Mouse (Mus musculus) Patski (cell line): ENCODE measurements around the gene Mfrp. TPM values are rescaled to one million over a fixed set of nuclear protein-coding genes. Genes with fewer than 3 reads are reported as not detected.

Experiments used
- ATAC-seq: fragments of 100-300 bp; one replicate; pipeline ENCODE4 v1.8.0; 2021
- CTCF ChIA-PET: fragments of 350-600 bp; sonication (Branson Sonifier 250); formaldehyde crosslinking; loops from one replicate; lab custom pipeline; 2022; ENCODE audit warnings: inconsistent platforms; lab: Charles Lee
- POLR2A ChIA-PET: fragments of 350-600 bp; sonication (Branson Sonifier 250); formaldehyde crosslinking; loops from one replicate; lab custom pipeline; 2022; ENCODE audit warnings: antibody characterized with exemption, inconsistent platforms; lab: Charles Lee
- DNase-seq: peaks from one replicate; pipeline ENCODE4 v3.0.0-alpha.2; 2011; ENCODE audit warnings: low read depth, low spot score
- H3K27me3 ChIP-seq: fragments of 371-371 bp; one replicate; pipeline ENCODE4 v1.5.1; 2021
- CTCF ChIP-seq: fragments of 100-300 bp; IDR thresholded peaks from one replicate; pipeline ENCODE4 v1.5.1; 2021
- in situ Hi-C: fragments of 300-500 bp; cut with MboI; formaldehyde crosslinking; loops from 3 replicates; pipeline ENCODE4 v1.11.1; 2018; ENCODE audit warnings: low pct_unique_long_range_greater_than_20kb, mixed read lengths
- polyA plus RNA-seq: library from polyadenylated mRNA; unstranded; gene quantifications from one replicate; pipeline ENCODE4 v1.2.3, GENCODE M21; 2021

Mfrp gene
- polyA plus RNA-seq: 0.12 TPM

DNA sequence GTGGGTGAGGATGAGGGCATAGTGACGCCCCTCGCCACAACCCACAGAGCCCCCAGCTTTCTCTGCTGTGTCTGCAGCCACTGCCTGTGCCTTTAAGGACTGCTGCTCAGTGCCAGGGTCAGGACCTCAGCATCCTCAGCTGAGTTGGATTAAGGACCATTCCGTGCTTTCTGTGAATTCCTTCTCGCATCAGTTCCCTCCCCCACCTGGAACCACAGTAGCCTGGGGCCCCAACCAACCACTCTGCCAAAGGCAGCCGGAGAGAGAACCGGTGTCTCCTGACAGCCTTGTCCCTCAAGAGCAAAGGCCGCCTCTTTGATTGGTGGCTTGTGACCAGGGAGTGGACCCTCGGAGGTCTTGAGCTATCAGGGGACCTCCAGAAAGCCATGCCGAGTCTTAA is at the start of gene Mfrp:
Gene Mfrp (plus strand): TSS at position 240 of the 400 bp plus-strand sequence.
- CTCF ChIA-PET: no interaction called here

DNA sequence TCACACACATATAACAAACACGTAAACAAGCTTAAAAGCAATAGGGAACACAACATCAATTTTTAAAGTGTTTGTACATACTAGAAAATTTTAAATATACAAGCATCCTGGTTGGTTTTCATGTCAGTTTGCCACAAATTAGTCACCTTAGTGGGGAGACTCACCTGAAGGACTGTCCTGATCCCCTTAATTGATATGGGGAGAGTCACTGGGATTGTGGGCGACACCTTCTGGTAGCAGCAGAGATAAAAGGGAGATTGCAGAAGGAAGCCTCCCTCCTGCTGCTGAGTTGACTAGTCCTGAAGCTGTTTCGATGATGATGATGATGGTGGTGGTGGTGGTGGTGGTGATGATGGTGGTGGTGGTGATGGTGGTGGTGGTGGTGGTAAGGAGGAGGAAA is 48.7 kb upstream of the Mfrp start:
- DNase-seq: no peak
- peaks cover 10% of the 10 kb centered on the region for H3K27me3 ChIP-seq
- POLR2A ChIA-PET: no interaction called here
- no peak for TF ChIP-seq CTCF
- ATAC-seq: no peak
- in situ Hi-C loops: no loop called here
- CTCF ChIA-PET: interaction anchor here (1.5 to 2.4 kb wide), 2 partner anchors 10 to 68 kb away, joined by 3 to 6 read pairs; no protein-coding TSS in a partner anchor

More for the DNA sequence above, at the start of gene Mfrp:
- TF ChIP-seq CTCF: no peak
- no peaks in the 10 kb centered on the region for H3K27me3 ChIP-seq
- no peak for DNase-seq
- POLR2A ChIA-PET: no interaction called here
- in situ Hi-C loops: no loop called here
- ATAC-seq: no peak

DNA sequence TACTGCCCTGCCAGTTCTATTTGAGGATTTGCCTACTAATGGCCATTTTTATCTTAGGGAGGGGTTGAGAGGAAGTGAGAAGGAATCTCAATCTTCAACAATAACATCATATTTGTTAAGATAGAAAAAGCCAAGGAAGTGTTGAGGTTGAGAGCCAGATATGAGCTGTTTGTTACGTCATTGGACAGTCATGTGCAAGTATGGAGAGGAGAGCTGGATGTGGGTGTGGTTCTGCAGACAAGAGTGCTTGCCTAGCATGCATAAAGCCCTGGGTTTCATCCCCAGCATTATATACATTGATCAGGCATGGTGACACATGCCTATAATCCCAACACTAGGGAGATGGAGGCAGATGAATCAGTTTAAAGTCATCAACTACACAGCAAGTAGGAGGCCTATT is 47.6 kb upstream of the Mfrp start:
- peaks cover 10% of the 10 kb centered on the region for H3K27me3 ChIP-seq
- CTCF ChIA-PET: interaction anchor here (1.0 to 2.4 kb wide), 3 partner anchors 9 to 69 kb away, joined by 3 to 6 read pairs (median 3); no protein-coding TSS in a partner anchor
- no peak for ATAC-seq

DNA sequence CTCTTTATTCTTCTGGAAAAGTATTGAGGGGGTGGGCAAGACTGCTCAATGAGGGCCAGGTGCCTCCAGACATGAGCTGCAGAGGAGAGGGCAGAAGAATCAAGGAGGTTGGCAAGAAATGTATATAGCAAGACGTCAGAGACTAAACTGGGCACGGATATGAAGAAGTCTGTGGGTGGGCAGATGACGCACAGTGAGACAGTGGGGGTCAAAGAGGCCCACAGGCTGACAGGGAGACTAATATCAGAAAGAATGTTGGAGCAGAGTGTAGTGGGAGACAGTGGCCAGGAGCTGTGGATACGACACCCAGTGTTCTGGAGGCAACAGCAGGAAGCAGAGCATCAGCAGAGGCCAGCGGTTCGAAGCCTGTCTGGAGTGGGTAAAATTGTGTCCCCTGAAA is 42.9 kb upstream of the Mfrp start:
- in situ Hi-C loops: no loop called here
- no peak for TF ChIP-seq CTCF
- POLR2A ChIA-PET: no interaction called here
- H3K27me3 ChIP-seq: peaks cover 10% of the 10 kb centered on the region
- ATAC-seq (no peak), DNase-seq (no peak)
- CTCF ChIA-PET: interaction anchor here (1.5 kb wide), 1 partner anchor 8 kb away, joined by 4 read pairs; no protein-coding TSS in a partner anchor

More for the DNA sequence above, 47.6 kb upstream of the Mfrp start:
- POLR2A ChIA-PET: no interaction called here
- in situ Hi-C loops: no loop called here
- no peak for DNase-seq
- TF ChIP-seq CTCF: no peak

DNA sequence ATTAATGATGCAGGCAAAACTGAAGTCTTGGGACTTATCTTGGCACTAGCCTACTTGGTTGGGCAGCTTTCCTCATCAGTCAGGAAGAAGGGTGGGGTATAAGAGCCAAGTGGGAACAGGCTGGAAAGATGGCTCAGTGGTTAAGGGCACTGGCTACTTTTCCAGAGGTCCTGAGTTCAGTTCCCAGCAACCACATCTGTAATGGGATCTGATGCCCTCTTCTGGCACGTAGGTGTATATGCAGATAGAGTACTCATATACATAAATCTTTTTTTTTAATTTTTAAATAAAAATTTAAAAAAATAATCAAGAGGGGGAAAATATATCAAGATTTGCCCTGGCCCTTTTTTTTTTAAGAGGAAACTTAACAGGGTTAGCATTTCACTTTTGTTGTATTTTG is 36.4 kb upstream of the Mfrp start:
- no peaks in the 10 kb centered on the region for H3K27me3 ChIP-seq
- ChIA-PET CTCF (interaction anchor here (1.2 to 2.4 kb wide), 3 partner anchors 11 to 84 kb away, joined by 3 to 11 read pairs (median 3); no protein-coding TSS in a partner anchor), POLR2A (no interaction called here)
- in situ Hi-C loops: loop anchor here (5.0 kb wide), 1 partner anchor 78 kb away; no protein-coding TSS in a partner anchor
- no peak for DNase-seq
- no peak for TF ChIP-seq CTCF
- ATAC-seq: no peak

- H3K27me3 ChIP-seq: no peaks in the 10 kb centered on the region
- ChIA-PET CTCF (interaction anchor here (0.7 to 2.4 kb wide), 10 partner anchors 9 to 82 kb away, joined by 3 to 11 read pairs (median 4); partner anchors contain the start of genes Gm49380 and Rnf26), POLR2A (interaction anchor here (2.1 kb wide), 1 partner anchor 28 kb away, joined by 4 read pairs; no protein-coding TSS in a partner anchor)
- no peak for TF ChIP-seq CTCF
- peak; percentile 89 for DNase-seq
- in situ Hi-C loops: loop anchor here (5.0 kb wide), 1 partner anchor 80 kb away; no protein-coding TSS in a partner anchor
- peak; percentile 87 for ATAC-seq
Measured at GRCm38 (mm10) chr9:44066785-44067225, 34.7 kb upstream of the Mfrp start, which contains the start of gene Usp2. Gene Usp2, plus strand, starts transcription at chr9:44067021.

DNA sequence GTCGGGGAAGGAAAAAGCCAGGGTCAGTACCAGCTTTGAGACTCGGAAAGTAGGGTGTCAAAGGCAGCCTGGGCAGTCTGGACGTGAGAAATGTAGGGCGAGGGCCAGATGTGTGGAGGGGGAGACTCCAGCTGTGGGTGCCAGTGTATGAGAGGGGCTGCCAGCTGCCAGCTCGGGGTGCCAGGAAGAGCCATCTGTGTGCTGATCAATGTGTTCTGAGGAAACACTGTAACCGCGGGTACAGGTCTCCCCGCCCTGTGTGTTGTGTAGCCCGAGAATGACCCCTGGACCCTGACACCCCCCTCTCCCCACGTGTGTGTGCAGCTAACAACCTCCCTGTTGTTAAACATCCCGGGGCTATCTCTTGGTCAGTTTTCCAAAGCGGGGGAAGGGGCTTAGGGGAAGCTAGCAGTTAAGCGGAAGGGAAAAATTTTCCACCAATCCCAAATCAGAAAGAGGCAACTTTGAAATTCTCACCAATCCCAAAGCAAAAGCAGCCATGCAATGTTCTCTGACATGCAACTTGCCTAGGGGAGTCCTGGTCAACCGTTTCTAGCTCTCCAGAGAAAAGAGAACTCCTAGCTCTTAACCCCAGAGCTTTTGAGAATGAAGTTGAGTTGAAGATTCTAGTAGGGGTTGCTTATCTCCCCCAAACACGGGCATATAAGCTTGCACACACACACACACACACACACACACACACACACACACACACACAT is 34.1 kb upstream of the Mfrp start:
- CTCF ChIA-PET: interaction anchor here (0.9 to 1.7 kb wide), 8 partner anchors 9 to 52 kb away, joined by 3 to 9 read pairs (median 4); partner anchors contain the start of genes Gm49380 and Rnf26
- no peak for TF ChIP-seq CTCF
- H3K27me3 ChIP-seq: no peaks in the 10 kb centered on the region
- ATAC-seq (no peak), DNase-seq (no peak)
- in situ Hi-C loops: loop anchor here (5.0 kb wide), 1 partner anchor 80 kb away; no protein-coding TSS in a partner anchor
- POLR2A ChIA-PET: interaction anchor here (2.1 kb wide), 1 partner anchor 27 kb away, joined by 4 read pairs; no protein-coding TSS in a partner anchor

DNA sequence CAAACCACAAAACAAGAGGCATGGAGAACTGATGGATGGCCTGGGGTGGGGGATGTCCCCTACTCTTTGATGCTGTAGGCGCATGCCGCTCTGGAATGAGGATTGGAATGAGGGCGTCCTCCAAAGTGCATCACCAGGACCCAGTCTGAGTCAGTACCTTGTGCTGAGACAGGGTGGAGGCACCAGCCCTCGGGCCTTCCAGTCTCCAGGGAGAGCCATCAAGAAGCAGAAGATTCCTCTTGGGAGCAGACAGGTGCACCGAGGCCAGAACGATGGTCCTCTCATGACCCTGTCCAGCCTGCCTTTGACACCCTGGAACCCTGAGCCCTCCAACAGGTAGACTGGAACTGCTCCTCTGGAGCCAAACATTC is 33.6 kb upstream of the Mfrp start:
- in situ Hi-C loops: loop anchor here (5.0 kb wide), 1 partner anchor 81 kb away; no protein-coding TSS in a partner anchor
- no peaks in the 10 kb centered on the region for H3K27me3 ChIP-seq
- TF ChIP-seq CTCF: no peak
- ChIA-PET CTCF (interaction anchor here (0.9 to 1.7 kb wide), 9 partner anchors 9 to 84 kb away, joined by 3 to 9 read pairs (median 4); partner anchors contain the start of genes Gm49380 and Rnf26), POLR2A (interaction anchor here (2.1 kb wide), 1 partner anchor 26 kb away, joined by 4 read pairs; no protein-coding TSS in a partner anchor)
- no peak for DNase-seq
- ATAC-seq: no peak

DNA sequence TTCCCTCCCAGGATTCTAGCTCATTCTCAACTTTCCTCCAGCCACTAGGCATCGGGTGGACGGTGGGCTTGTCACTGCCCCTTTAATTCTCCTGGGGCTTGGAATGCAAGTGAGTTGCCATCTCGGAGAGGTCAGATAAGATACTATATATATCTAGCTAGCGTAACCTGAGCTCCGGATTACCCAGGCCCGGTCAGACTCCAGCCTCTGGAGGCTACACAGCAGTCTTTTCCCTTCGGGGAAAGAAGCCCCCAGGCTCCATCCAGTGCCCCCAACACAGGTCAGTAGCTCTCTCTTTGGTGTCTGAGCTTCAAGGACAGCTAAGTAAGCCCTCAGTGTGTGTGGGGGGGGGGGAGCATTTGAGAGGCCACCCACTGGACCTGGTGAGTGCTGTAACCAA is 32.3 kb upstream of the Mfrp start:
- ChIA-PET POLR2A (interaction anchor here (0.6 kb wide), 1 partner anchor 1021 kb away, joined by 5 read pairs; no protein-coding TSS in a partner anchor), CTCF (interaction anchor here (0.8 to 1.3 kb wide), 4 partner anchors 15 to 85 kb away, joined by 3 to 8 read pairs (median 4); no protein-coding TSS in a partner anchor)
- H3K27me3 ChIP-seq: no peaks in the 10 kb centered on the region
- in situ Hi-C loops: loop anchor here (5.0 kb wide), 1 partner anchor 82 kb away; no protein-coding TSS in a partner anchor
- TF ChIP-seq CTCF: no peak
- DNase-seq: no peak
- ATAC-seq: no peak
